Mouse (Mus musculus): ENCODE measurements at regions not wholly inside any gene's neighbourhood (a gene's known extent, or its start where the extent isn't known, plus 50 kb on each side); places are given as distances from the start of the nearest gene placed in this dataset.

DNA sequence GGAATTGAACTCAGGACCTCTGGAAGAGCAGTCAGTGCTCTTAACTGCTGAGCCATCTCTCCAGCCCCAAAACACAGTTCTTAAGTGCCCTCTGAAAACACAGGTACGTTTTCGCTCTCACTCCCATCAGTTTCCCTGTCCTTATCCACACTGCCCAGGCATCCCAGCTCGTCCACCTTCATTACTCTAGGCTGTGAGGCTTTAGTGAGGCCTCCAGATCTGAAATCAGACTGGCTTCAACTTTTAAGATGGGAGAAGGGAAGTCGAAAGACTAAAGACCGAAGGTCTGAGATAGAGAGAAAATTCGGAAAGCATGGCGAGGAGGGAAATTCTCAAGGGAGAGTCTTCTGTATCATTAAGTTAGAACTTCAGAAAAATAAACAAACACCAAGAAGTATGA lies 54.8 kb upstream of the Tet2 start:
- no peak for DNase-seq (ENCODE audit: low spot score)

GRCm38 (mm10) chr3:133600447-133601220 lies 55.7 kb upstream of the Tet2 start:
- DNase-seq (ENCODE audit: low spot score) = peak; percentile 78

DNA sequence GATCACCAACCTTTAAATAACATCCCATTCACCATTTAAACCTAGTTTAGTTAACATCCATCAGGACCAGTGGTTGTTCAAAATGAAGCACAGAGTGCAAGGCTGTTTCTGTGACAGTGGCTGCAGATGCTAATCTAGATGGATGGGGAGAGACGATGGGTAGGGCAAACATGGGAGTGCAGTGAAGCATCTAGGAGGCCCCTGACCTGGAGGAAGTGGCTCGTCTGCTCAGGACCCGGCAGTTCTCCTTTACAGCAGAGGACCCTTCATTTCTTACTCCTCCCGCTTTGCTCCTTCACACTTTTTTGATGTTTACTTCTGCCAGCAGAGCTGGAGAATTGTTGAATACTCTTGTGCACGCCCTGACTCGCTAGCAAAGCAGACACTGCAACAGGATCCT lies 60.5 kb upstream of the Tet2 start:
- DNase-seq (ENCODE audit: low spot score) = no peak

- DNase-seq (ENCODE audit: low spot score) = no peak
Measured at GRCm38 (mm10) chr3:133608845-133609261, 63.9 kb upstream of the Tet2 start.

DNA sequence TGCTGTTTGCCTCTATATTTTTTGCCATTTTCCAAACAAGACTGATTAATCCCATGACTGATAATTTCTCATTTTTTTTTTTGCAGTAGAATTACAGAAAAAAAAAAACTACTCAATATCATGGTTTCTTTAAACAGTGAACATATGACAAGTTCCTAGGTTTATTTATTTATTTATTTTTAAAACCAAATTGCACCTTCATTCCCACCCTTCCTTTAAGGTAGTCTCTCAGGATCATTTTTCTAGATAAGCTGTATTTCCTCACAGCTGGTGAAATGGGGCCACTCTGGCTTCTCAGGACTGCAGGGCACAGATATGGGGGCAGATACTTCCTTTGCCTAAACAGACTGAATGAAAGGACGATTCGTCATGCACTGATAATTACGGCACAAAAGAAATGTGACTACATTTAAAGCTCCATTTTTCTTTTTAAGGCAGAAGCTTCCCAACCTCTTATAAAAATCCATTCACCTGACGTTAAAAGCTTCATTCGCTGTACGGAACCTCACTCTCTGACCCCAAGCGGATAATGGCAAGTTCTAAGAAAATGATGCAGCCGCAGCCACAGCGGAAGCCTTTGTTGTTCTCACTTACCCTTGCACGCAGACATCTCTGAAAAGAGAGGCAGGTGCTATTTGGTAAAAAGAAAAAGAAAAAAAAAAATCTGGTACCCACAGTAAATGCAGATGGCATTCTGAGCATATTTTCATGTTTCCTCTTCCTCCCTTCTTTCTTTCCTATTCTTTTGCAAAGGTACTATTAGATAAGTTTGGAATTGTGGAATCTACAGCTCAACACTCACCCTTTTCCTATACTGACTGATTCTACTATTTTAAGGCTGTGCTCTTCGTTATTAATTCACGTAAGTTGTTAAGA lies 69.1 kb upstream of the Tet2 start:
- DNase-seq (ENCODE audit: low spot score) = no peak

- no peak for DNase-seq (ENCODE audit: low spot score)
Measured at GRCm38 (mm10) chr3:133614712-133615426, 69.9 kb upstream of the Tet2 start.

GRCm38 (mm10) chr3:133617036-133617435 lies 72.1 kb upstream of the Tet2 start:
- no peak for DNase-seq (ENCODE audit: low spot score)

GRCm38 (mm10) chr3:133618491-133618890 lies 73.6 kb upstream of the Tet2 start:
- no peak for DNase-seq (ENCODE audit: low spot score)

DNA sequence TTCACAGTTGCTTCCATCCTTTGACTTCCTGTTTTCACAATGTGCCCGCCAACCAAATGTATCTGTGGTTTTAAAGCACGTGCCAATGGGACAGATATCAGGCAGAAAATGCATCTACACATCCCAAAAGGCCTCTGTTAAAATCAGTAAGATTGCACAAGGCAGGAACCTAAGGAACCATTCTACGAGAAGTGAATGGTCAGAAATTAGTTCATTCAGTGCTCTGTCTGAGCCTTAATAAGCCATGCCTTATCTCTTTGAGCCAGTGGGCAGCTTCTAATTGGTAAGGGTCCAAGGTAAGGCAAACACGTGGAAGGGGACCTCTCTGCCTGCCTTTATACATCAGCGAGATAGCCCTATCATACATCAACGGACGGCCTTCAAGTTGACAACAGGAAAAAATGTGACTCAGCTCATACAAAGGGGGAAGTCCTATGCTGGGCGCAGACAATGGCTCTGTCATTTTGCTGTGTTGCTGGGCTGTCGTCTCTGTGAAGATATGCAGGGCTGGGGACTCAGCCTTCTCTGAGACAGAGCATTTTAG lies 78.3 kb upstream of the Tet2 start:
- peak; percentile 21 for DNase-seq (ENCODE audit: low spot score)

DNA sequence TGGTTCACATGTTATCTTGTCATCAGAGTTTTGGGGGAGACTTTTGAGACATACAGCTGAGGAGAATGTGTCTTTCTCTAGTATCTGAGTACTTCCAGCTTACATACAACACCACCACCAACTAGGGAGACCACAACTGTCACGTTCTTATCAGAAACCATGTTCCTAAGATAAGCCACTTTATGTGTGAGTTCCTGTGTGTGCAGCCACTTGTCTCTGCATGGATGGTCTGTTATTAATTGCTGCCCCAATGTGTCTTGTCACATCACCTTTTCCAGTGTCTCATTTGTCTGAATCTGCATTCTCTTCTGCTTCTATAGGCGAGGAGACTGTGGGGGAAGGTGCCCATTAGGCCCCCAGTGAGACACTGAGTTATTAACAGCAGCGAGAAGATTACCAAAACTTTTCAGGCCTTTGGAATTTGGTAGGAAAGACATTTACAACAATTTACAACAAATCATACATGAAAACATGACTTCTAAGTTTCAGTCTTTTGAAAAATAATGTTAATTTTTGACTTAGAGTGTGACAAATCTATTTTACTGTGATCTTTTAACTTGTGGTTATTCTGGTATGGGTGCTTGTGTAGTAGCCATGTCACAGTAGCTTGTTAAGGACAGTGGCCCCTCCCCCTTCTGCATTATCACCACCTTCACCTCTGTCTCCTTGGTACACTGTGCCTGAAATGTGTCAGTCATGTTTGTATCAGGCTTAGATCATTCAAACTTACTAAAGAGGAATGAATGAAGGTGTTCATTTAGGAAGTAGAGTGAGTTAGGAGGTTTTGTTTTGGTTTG lies 79.3 kb upstream of the Tet2 start:
- no peak for DNase-seq (ENCODE audit: low spot score)

DNA sequence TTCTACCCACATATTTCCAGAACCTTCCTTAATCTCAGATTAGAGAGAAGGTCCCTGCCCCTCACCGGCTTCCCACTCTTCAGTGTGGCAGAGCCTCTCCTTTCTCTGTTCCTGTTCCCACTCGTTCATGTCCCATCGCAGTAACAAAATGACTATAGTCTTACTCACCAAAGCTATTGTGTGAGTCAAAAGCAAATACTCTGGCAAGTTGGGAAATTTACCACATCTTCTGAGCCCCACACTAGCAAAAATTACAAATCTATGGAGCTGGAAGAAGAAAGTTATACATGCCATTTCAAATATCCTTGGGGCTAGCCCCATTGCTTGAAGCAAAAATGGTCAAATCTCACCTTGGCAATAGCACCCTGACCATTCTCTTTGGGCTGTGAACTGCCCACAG lies 80.1 kb upstream of the Tet2 start:
- DNase-seq (ENCODE audit: low spot score) = no peak

DNA sequence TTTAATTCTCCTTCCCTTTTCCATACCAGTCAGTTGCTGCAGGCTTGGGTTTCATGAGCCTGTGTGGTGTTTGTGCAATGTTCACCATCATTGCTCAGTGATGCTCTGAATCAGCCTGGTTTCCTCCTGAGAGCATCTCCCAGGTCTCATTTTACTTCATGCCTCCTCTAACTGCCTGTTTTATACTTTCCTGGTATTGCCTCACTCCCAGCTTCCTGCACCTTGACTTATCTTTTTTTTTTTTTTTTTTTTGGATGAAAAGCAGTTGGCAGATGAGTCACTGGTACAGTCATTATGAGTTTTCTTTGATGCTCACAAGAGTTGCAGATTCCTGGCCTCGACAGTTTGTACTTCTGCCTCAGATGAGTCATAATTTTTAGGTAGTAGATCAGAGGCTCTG lies 81.5 kb upstream of the Tet2 start:
- DNase-seq (ENCODE audit: low spot score) = no peak

- DNase-seq (ENCODE audit: low spot score) = no peak
Measured at GRCm38 (mm10) chr3:133627116-133627844, 82.3 kb upstream of the Tet2 start.

DNA sequence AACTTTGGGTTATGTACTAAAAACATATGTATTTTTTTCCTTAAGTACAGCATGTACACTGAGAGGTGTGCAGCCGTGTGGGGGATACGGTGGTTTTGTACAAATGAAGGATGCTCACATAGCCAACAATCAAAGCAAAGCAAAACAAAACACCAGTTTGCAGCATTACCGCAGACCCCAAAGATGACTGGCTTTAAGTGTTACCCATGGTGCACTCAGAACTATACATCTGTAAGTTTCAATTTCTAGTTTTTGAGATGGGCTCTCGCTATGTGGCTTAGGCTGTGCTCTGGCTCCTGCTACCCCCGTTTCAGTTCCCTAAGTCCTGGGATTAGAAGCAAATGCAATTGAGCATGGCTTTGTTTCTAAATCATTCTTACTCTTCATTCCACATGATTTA lies 89.4 kb upstream of the Tet2 start:
- no peak for DNase-seq (ENCODE audit: low spot score)

DNA sequence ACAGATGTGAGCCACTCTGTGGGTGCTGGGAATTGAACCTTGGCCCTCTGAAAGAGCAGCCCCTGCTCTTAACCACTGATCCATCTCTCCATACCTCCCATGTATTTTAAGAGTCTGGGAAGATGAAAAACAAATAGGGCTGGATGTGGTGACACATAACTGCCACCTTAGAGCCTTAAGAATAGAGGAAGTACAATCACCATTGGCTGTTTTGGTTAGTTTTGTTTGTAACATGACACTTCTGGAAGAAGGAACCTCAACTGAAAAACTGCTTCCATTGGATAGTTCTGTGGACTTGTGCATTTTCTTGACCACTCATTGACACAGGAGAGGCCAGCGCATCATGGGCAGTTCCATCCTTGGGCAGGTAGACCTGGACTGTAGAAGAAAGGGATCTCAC lies 100.7 kb upstream of the Tet2 start:
- DNase-seq (ENCODE audit: low spot score) = no peak

DNA sequence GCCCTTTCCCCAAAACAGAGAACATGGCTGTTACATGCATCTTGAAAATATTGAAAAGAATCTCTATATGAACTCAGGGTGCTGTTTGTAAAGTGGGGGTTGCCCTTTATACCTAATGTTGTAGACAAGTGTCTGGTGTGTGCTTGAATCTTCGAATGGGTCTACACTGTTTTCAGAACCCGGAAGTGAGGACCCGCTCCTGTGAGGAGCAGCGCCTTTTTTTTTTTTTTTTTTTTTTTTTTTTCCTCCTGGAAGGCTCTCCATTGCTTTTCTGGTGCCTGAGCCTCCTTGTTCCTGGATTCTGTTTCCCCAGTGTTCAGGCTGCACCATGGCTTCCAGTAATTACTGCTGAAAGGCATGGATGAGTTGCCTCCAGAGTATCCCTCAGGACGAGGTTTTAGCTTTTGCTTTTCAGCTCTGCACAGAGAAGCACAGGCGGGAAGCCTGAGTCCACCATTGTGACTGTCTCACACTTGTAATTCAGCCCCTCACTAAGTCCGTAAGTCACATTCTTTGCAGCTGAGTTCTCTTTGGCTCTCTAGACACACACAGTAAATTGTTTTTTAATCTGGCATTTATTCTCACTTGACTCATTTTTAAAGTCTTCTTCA lies 101.6 kb upstream of the Tet2 start:
- no peak for DNase-seq (ENCODE audit: low spot score)

DNA sequence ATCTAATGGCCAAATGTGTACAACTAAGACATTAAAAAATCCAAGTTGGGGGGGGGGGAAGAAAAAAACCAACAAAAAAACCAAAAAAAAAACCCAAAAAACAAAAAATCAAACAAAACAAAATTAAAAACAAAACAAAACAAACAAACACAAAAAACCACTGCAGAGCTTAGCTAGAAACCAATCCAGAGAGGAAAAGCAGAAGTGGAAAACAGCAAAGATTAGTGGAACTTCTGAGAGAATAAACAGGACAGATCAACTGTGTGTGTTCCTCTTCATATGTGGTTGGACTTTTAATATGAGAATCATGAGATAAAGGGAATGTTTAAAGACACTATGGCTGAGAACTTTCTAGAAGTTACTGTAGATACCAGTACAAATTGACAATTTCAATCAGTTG lies 105.1 kb upstream of the Tet2 start:
- DNase-seq (ENCODE audit: low spot score) = no peak

DNA sequence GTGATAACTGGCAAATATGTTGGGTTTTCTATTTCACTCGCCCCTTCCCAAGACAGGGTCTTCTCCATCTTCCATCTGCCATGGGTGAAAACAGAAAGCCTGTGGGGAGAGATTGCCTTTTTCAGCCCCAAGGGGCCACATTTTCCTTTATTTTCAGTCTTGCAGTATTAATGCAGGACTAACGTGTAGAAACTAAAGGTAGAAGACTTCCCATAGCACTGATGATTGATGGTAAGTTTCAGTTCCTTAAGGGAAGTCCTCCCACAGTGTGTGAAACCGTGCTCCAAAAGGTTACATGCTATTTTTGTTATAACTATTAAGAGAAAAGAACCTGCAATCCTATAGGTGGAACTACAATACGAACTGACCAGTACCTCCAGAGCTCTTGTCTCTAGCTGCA lies 107.1 kb upstream of the Tet2 start:
- DNase-seq (ENCODE audit: low spot score) = no peak

DNA sequence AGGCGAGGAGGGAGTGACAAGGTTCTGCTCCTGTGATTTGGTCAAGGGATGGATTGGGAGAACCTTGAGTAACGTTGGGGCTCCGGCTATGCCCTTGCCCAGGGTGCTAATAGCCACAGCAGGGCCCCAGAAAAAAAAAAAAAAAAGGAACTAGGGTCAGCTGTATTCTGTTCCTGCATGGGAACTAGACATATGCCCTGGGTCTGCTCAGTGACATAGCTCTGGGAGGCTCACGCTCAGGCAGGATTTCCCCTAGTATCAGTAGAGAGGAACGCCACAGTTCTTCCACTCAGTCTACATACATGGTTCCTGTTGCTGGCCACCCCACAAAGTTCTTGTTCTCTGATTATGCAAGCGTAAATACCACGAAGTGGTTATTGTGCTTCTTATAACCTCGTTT lies 114.8 kb upstream of the Tet2 start:
- DNase-seq (ENCODE audit: low spot score) = no peak

DNA sequence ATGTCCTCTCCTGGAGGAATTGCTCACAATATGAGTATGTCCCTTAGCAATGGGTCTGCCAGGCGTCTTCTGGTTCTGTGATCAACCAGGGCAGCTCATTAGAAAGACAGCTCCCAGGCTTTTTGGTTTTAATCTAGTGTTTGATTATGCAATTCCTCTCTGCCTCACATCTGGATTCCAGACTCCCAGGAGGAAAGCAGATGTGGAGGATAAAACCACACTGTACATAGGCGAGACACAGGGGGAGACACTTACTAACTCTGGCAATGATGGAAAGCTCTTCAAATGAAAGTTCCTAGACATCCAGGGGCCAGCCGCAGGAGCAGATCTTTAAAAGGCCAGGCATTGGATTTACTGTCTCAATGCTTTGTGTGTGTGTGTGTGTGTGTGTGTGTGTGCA lies 116.4 kb upstream of the Tet2 start:
- no peak for DNase-seq (ENCODE audit: low spot score)

Measured in heart, adult 8-10 months (tissue).